Mouse (Mus musculus) thymus, adult 2 months (tissue): Measurements from ENCODE around the gene Slc25a13.

ENCODE experiments used
- CTCF ChIP-seq: fragments of 200-500 bp; IDR thresholded peaks from 2 replicates; pipeline ENCODE4 v1.5.1; 2012; ENCODE audit warnings: mild to moderate bottlenecking, control low read depth, low read length, moderate library complexity, borderline replicate concordance; ENCODE audit not compliant: control insufficient read depth, poor library complexity, insufficient read depth; ENCODE audit errors: extremely low read depth
- POLR2A ChIP-seq: fragments of 200-500 bp; IDR thresholded peaks from 2 replicates; pipeline ENCODE4 v1.6.1; 2012; ENCODE audit warnings: mild to moderate bottlenecking, low read length, control low read depth, moderate library complexity; ENCODE audit not compliant: control insufficient read depth, poor library complexity, insufficient read depth; ENCODE audit errors: extremely low read depth

DNA sequence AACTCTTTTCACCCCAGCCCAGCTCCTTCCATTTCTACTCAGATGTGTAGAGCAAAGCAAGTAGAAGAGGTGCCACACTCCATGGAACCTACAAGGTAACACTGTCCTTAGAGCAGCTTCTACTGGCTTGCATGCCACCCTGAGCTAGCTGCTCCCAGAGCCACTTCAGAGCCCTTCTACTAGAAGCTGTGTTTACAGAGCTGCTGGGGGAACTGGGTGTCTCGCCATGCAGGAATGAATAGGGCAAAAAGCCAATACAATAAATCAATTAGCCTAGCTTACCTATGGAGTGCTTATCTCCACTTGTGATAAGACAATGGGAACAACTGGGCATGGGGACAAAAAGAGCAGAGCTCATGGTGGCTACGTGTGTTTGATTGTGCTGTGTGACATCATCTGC, 67.2 kb downstream of the Slc25a13 start:
- TF ChIP-seq POLR2A (no peak), CTCF (no peak)
